Mouse (Mus musculus): ENCODE measurements at regions not wholly inside any gene's neighbourhood (a gene's known extent, or its start where the extent isn't known, plus 50 kb on each side); places are given as distances from the start of the nearest gene placed in this dataset.
"Not testable (repeated sequence)": the region's sequence is repeated elsewhere in the genome, so short reads cannot be mapped to it uniquely, and the experiment has no call there.

DNA sequence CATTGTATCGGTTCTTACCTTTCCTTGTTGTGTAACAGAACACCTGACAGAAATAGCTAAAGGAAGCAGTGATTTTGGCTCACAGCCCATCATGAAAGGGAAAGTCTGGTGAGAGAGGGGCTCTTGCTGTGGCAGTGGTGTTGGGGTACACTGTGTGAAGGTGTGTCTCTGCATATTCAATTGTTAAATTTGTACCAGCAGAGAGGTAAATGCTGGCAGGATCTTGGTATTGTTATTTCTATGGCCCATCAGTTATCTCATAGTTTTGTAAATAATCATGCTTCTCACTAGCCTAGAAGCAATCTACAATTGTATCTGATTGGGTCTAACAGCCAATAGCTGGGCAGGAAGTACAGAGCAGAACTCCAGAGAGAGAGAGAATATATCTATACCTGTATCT, 95.7 kb downstream of the Mfap3l start:
- no peak overlapping the region for H3K27ac ChIP-seq
- no peak for ATAC-seq
- H3K9me3 ChIP-seq (replicated peaks), result no peaks in the 10 kb centered on the region
- no peak overlapping the region for H3K9ac ChIP-seq
- no peak overlapping the region for H3K4me2 ChIP-seq
- H3K27me3 ChIP-seq, result no peaks in the 10 kb centered on the region
- H3K4me3 ChIP-seq, result no peak overlapping the region
- no peaks in the 10 kb centered on the region for H3K36me3 ChIP-seq (ENCODE audit: poor library complexity, severe bottlenecking)
- no peaks in the 10 kb centered on the region for H3K4me1 ChIP-seq
- WGBS, result 95% methylated on average over 1 of the region's 1 CpGs

- no peak overlapping the region for H3K27ac ChIP-seq
These were observed 99.9 kb downstream of the Mfap3l start for GRCm38 (mm10) chr8:60732545-60732944.

DNA sequence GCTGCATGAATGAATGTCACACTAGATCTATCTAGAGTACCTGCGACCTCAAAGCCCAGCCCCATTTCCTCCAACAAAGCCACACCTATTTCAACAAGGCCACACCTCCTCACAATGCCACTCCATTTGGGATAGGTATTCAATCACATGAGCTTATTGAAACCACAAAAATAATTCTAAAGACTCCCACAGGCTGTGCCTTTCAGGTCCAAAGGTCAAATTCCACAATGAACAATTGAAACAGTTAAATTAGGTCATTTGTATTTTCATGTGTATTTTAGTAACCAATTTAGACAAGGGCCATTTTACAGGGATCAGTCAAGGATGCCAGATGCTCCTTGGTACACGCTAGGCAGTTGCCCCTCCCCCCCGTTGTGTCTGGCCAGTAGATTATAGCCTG, 103.3 kb downstream of the Mfap3l start:
- WGBS, result 67% methylated on average over 3 of the region's 3 CpGs
- Histone ChIP-seq H3K9ac (no peak overlapping the region), H3K4me3 (no peak overlapping the region), H3K4me2 (no peak overlapping the region), H3K27me3 (no peaks in the 10 kb centered on the region), H3K4me1 (no peaks in the 10 kb centered on the region), H3K36me3 (ENCODE audit: poor library complexity, severe bottlenecking) (no peaks in the 10 kb centered on the region), H3K9me3 (replicated peaks) (no peaks in the 10 kb centered on the region), H3K27ac (no peak overlapping the region)
- ATAC-seq, result no peak

More at GRCm38 (mm10) chr8:60732545-60732944, 99.9 kb downstream of the Mfap3l start:
- no peaks in the 10 kb centered on the region for H3K9me3 ChIP-seq (replicated peaks)
- H3K4me2 ChIP-seq, result no peak overlapping the region
- no peak overlapping the region for H3K4me3 ChIP-seq
- no peak overlapping the region for H3K9ac ChIP-seq
- no peaks in the 10 kb centered on the region for H3K4me1 ChIP-seq
- ATAC-seq, result no peak
- 90% methylated on average over 2 of the region's 2 CpGs for WGBS
- H3K27me3 ChIP-seq, result no peaks in the 10 kb centered on the region
- H3K36me3 ChIP-seq (ENCODE audit: poor library complexity, severe bottlenecking), result no peaks in the 10 kb centered on the region

GRCm38 (mm10) chr8:60736401-60736800, 103.8 kb downstream of the Mfap3l start:
- H3K9me3 ChIP-seq (replicated peaks), result no peaks in the 10 kb centered on the region
- no peak overlapping the region for H3K9ac ChIP-seq
- H3K4me2 ChIP-seq, result no peak overlapping the region
- H3K27me3 ChIP-seq, result no peaks in the 10 kb centered on the region
- WGBS, result 92% methylated on average over 9 of the region's 9 CpGs
- ATAC-seq, result no peak
- H3K36me3 ChIP-seq (ENCODE audit: poor library complexity, severe bottlenecking), result no peaks in the 10 kb centered on the region
- no peak overlapping the region for H3K4me3 ChIP-seq
- H3K27ac ChIP-seq, result no peak overlapping the region
- H3K4me1 ChIP-seq, result no peaks in the 10 kb centered on the region

DNA sequence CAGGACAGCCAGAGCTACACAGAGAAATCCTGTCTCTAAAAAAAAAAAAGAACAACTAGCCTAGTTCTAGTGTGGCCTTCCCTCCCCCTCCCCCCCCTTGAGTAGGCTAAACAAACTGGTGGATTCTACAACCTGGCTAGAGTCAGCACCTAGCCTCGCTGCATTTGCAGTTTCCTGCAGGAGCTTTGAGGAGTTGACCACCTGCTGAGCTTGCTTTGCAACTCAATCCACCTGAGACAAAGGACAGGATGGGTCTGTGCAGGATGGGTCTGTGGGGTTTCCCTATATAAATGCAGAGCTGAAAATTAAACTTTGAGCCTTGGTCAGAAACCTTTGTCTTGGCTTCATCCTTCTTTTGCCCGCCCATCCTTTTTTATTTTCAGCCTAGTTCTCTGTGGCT, 104.3 kb downstream of the Mfap3l start:
- Histone ChIP-seq H3K36me3 (ENCODE audit: poor library complexity, severe bottlenecking) (no peaks in the 10 kb centered on the region), H3K4me1 (no peaks in the 10 kb centered on the region), H3K27ac (no peak overlapping the region), H3K4me3 (no peak overlapping the region), H3K9me3 (replicated peaks) (no peaks in the 10 kb centered on the region), H3K27me3 (no peaks in the 10 kb centered on the region), H3K4me2 (no peak overlapping the region), H3K9ac (no peak overlapping the region)
- ATAC-seq, result no peak
- WGBS, result 63% methylated on average over 2 of the region's 2 CpGs

DNA sequence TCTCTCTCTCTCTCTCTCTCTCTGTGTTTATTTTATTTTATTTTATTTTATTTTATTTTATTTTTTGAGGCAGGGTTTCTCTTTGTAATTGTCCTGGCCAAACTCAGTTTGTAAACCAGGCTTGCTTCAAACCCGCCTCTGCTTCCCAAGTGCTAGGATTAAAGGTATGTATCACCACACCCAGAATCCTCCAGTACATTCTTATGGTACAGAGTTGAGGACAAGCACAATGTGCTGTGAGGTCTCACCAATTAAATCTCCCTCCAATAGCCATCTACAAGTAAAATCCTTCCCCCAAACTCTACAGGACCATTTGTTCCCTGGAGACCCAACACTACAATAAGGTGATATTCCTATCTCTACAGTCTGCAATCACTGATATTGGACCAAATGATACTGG, 105.0 kb downstream of the Mfap3l start:
- H3K9me3 ChIP-seq (replicated peaks), result no peaks in the 10 kb centered on the region
- H3K4me2 ChIP-seq, result no peak overlapping the region
- no peaks in the 10 kb centered on the region for H3K27me3 ChIP-seq
- H3K36me3 ChIP-seq (ENCODE audit: poor library complexity, severe bottlenecking), result no peaks in the 10 kb centered on the region
- no peak overlapping the region for H3K4me3 ChIP-seq
- H3K27ac ChIP-seq, result no peak overlapping the region
- H3K9ac ChIP-seq, result no peak overlapping the region
- WGBS, result 95% methylated on average over 1 of the region's 1 CpGs
- ATAC-seq, result no peak
- H3K4me1 ChIP-seq, result no peaks in the 10 kb centered on the region

- 91% methylated on average over 2 of the region's 2 CpGs for WGBS
- ATAC-seq, result no peak
- Histone ChIP-seq H3K9ac (no peak overlapping the region), H3K9me3 (replicated peaks) (no peaks in the 10 kb centered on the region), H3K36me3 (ENCODE audit: poor library complexity, severe bottlenecking) (no peaks in the 10 kb centered on the region), H3K4me1 (no peaks in the 10 kb centered on the region), H3K27ac (no peak overlapping the region), H3K27me3 (no peaks in the 10 kb centered on the region), H3K4me2 (no peak overlapping the region), H3K4me3 (no peak overlapping the region)
These were observed 113.2 kb downstream of the Mfap3l start for GRCm38 (mm10) chr8:60745877-60746276.

- Histone ChIP-seq H3K4me2 (no peak overlapping the region), H3K9me3 (replicated peaks) (no peaks in the 10 kb centered on the region), H3K27me3 (no peaks in the 10 kb centered on the region), H3K36me3 (ENCODE audit: poor library complexity, severe bottlenecking) (no peaks in the 10 kb centered on the region), H3K4me1 (no peaks in the 10 kb centered on the region), H3K27ac (no peak overlapping the region), H3K4me3 (no peak overlapping the region), H3K9ac (no peak overlapping the region)
- ATAC-seq, result no peak
- WGBS, result 62% methylated on average over 3 of the region's 3 CpGs
These were observed 113.9 kb downstream of the Mfap3l start for GRCm38 (mm10) chr8:60746486-60746885.

GRCm38 (mm10) chr8:60755704-60756415, 123.2 kb downstream of the Mfap3l start:
- no peak overlapping the region for H3K4me2 ChIP-seq
- no peak overlapping the region for H3K27ac ChIP-seq
- ATAC-seq, result no peak
- no peak overlapping the region for H3K4me3 ChIP-seq
- no peaks in the 10 kb centered on the region for H3K4me1 ChIP-seq
- H3K27me3 ChIP-seq, result no peaks in the 10 kb centered on the region
- H3K9me3 ChIP-seq (replicated peaks), result no peaks in the 10 kb centered on the region
- 85% methylated on average over 18 of the region's 18 CpGs for WGBS
- no peak overlapping the region for H3K9ac ChIP-seq
- H3K36me3 ChIP-seq (ENCODE audit: poor library complexity, severe bottlenecking), result no peaks in the 10 kb centered on the region

GRCm38 (mm10) chr8:60763959-60764358, 126.3 kb upstream of the Hpf1 start:
- Histone ChIP-seq H3K27ac (no peak overlapping the region), H3K4me2 (no peak overlapping the region), H3K9ac (no peak overlapping the region), H3K36me3 (ENCODE audit: poor library complexity, severe bottlenecking) (no peaks in the 10 kb centered on the region), H3K27me3 (no peaks in the 10 kb centered on the region), H3K9me3 (replicated peaks) (no peaks in the 10 kb centered on the region), H3K4me3 (no peak overlapping the region), H3K4me1 (no peaks in the 10 kb centered on the region)
- no peak for ATAC-seq
- 95% methylated on average over 7 of the region's 7 CpGs for WGBS

GRCm38 (mm10) chr8:60773350-60773749, 116.9 kb upstream of the Hpf1 start:
- H3K27ac ChIP-seq, result no peak overlapping the region
- H3K4me2 ChIP-seq, result no peak overlapping the region
- WGBS, result 59% methylated on average over 4 of the region's 4 CpGs
- no peak for ATAC-seq
- no peaks in the 10 kb centered on the region for H3K9me3 ChIP-seq (replicated peaks)
- no peak overlapping the region for H3K4me3 ChIP-seq
- H3K27me3 ChIP-seq, result no peaks in the 10 kb centered on the region
- no peak overlapping the region for H3K9ac ChIP-seq
- H3K4me1 ChIP-seq, result no peaks in the 10 kb centered on the region
- H3K36me3 ChIP-seq (ENCODE audit: poor library complexity, severe bottlenecking), result no peaks in the 10 kb centered on the region

GRCm38 (mm10) chr8:60776251-60776650, 114.0 kb upstream of the Hpf1 start:
- H3K4me2 ChIP-seq; H3K27me3 ChIP-seq; H3K27ac ChIP-seq; H3K4me1 ChIP-seq; H3K9me3 ChIP-seq (replicated peaks); H3K4me3 ChIP-seq; ATAC-seq; H3K36me3 ChIP-seq (ENCODE audit: poor library complexity, severe bottlenecking); H3K9ac ChIP-seq: not testable (repeated sequence)
- 55% methylated on average over 2 of the region's 2 CpGs for WGBS

- WGBS, result 80% methylated on average over 2 of the region's 2 CpGs
- Histone ChIP-seq H3K4me2 (no peak overlapping the region), H3K4me3 (no peak overlapping the region), H3K36me3 (ENCODE audit: poor library complexity, severe bottlenecking) (no peaks in the 10 kb centered on the region), H3K9me3 (replicated peaks) (no peaks in the 10 kb centered on the region), H3K27me3 (no peaks in the 10 kb centered on the region), H3K4me1 (no peaks in the 10 kb centered on the region), H3K9ac (no peak overlapping the region), H3K27ac (no peak overlapping the region)
- ATAC-seq, result no peak
These were observed 105.2 kb upstream of the Hpf1 start for GRCm38 (mm10) chr8:60785049-60785448.

Data from forebrain, embryonic 13.5 days (tissue).